Mouse (Mus musculus) erythroblast, embryonic 14.5 days (primary cell): ENCODE data around the gene Elfn1.

Experiments used
- GATA1 ChIP-seq: IDR thresholded peaks from 2 replicates; pipeline ENCODE4 v1.6.1; 2012; ENCODE audit warnings: low read length, inconsistent platforms, mixed read lengths
- TAL1 ChIP-seq: IDR thresholded peaks from 3 replicates; pipeline ENCODE4 v1.6.1; 2012; ENCODE audit warnings: low read length, inconsistent platforms, mixed read lengths

GRCm38 (mm10) chr5:139932595-139933271, 25.0 kb downstream of the Elfn1 start:
- no peak for TF ChIP-seq GATA1
- TF ChIP-seq TAL1, result no peak
